Mouse (Mus musculus) neural tube, embryonic 13.5 days (tissue): ENCODE results near the gene Cx3cr1. TPM values are rescaled to one million over a fixed set of nuclear protein-coding genes. Genes with fewer than 3 reads are reported as not detected.

Experiments used
- ATAC-seq: fragments of 200-750 bp; cut with Nextera tagmentation; 2 replicates; pipeline ENCODE4 v1.8.0; 2017; ENCODE audit warnings: low read depth, mild to moderate bottlenecking, moderate TSS enrichment, moderate library complexity
- H3K27ac ChIP-seq: fragments of 300-500 bp; sonication (generic); replicated peaks from 2 replicates; pipeline ENCODE4 v1.5.1; 2015; ENCODE audit warnings: moderate library complexity, mild to moderate bottlenecking, inconsistent platforms
- H3K27me3 ChIP-seq: fragments of 300-500 bp; sonication (generic); 2 replicates; pipeline ENCODE4 v1.6.1; 2015; ENCODE audit warnings: mild to moderate bottlenecking, inconsistent platforms
- H3K36me3 ChIP-seq: fragments of 300-500 bp; sonication (generic); 2 replicates; pipeline ENCODE4 v1.6.1; 2015; ENCODE audit warnings: mild to moderate bottlenecking, inconsistent platforms
- H3K4me1 ChIP-seq: fragments of 300-500 bp; sonication (generic); replicated peaks from 2 replicates; pipeline ENCODE4 v1.6.1; 2015; ENCODE audit warnings: inconsistent platforms
- H3K4me2 ChIP-seq: fragments of 300-500 bp; sonication (generic); 2 replicates; pipeline ENCODE4 v1.6.1; 2015; ENCODE audit warnings: inconsistent platforms, mild to moderate bottlenecking, moderate library complexity
- H3K4me3 ChIP-seq: fragments of 300-500 bp; sonication (generic); 2 replicates; pipeline ENCODE4 v1.5.1; 2015; ENCODE audit warnings: mild to moderate bottlenecking, inconsistent platforms
- H3K9ac ChIP-seq: fragments of 300-500 bp; sonication (generic); 2 replicates; pipeline ENCODE4 v1.6.1; 2015; ENCODE audit warnings: moderate library complexity, mild to moderate bottlenecking, inconsistent platforms
- H3K9me3 ChIP-seq: fragments of 300-500 bp; sonication (generic); 2 replicates; pipeline ENCODE4 v1.6.1; 2016; ENCODE audit warnings: inconsistent platforms
- WGBS: fragments of 180-500 bp; shearing (Covaris S2); methylation state at CpG from one replicate; pipeline ENCODE4 v1.1.7; 2015; 5-methylcytosine and 5-hydroxymethylcytosine counted together
- polyA plus RNA-seq: library from polyadenylated mRNA; unstranded; fragments of >200 nt; fragmentation: Nextera tagmentation; extraction: Ambion mirVana; gene quantifications from 2 replicates; pipeline ENCODE4 v1.2.1, GENCODE M21; 2015

The Cx3cr1 gene
- polyA plus RNA-seq, 1 experiment from 2014 or later = 11.9 TPM

GRCm38 (mm10) chr9:119965186-119965585, 104.5 kb downstream of the Cx3cr1 start:
- Histone ChIP-seq H3K4me3 (no peak overlapping the region), H3K9me3 (no peaks in the 10 kb centered on the region), H3K36me3 (no peaks in the 10 kb centered on the region), H3K27ac (no peak overlapping the region), H3K27me3 (no peaks in the 10 kb centered on the region), H3K9ac (no peak overlapping the region), H3K4me2 (no peak overlapping the region), H3K4me1 (peaks cover 9% of the 10 kb centered on the region)
- 64% methylated on average over 3 of the region's 3 CpGs for WGBS
- ATAC-seq = no peak

DNA sequence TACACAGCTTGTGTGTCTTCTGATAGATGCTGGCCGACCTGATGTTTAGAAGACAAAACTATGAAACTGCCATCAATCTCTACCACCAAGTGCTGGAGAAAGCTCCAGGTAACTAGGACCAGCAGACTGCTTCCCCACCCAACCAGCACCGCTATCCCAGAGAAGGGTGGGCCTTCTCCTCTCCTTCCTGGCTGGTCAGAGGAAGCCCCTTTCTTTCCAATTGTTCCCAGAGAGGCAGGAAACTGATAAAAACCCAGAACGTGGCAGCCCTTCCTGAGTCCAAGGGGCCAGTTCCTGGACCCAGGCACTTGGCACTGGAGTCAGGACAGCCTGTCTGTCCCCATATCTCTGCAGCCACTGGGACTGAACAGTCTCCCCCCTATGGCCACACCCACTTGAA, 105.5 kb downstream of the Cx3cr1 start:
- no peak overlapping the region for H3K4me3 ChIP-seq
- H3K9ac ChIP-seq = no peak overlapping the region
- no peaks in the 10 kb centered on the region for H3K9me3 ChIP-seq
- WGBS = 81% methylated on average over 3 of the region's 3 CpGs
- H3K4me1 ChIP-seq = peaks cover 7% of the 10 kb centered on the region
- H3K27ac ChIP-seq = no peak overlapping the region
- H3K27me3 ChIP-seq = no peaks in the 10 kb centered on the region
- no peak for ATAC-seq
- no peaks in the 10 kb centered on the region for H3K36me3 ChIP-seq
- no peak overlapping the region for H3K4me2 ChIP-seq

GRCm38 (mm10) chr9:119962987-119963667, 106.6 kb downstream of the Cx3cr1 start:
- H3K36me3 ChIP-seq = no peaks in the 10 kb centered on the region
- no peak overlapping the region for H3K4me3 ChIP-seq
- H3K9me3 ChIP-seq = no peaks in the 10 kb centered on the region
- ATAC-seq = peak; percentile 61; the same call in 1 of the 2 replicates
- H3K4me1 ChIP-seq = peaks cover 7% of the 10 kb centered on the region
- WGBS = 12% methylated on average over 21 of the region's 21 CpGs
- no peaks in the 10 kb centered on the region for H3K27me3 ChIP-seq
- H3K27ac ChIP-seq = no peak overlapping the region
- H3K9ac ChIP-seq = no peak overlapping the region
- H3K4me2 ChIP-seq = peak overlapping the region; percentile 35

- Histone ChIP-seq H3K27ac (no peak overlapping the region), H3K4me2 (no peak overlapping the region), H3K4me1 (peaks cover 7% of the 10 kb centered on the region), H3K9ac (no peak overlapping the region), H3K9me3 (no peaks in the 10 kb centered on the region), H3K27me3 (no peaks in the 10 kb centered on the region), H3K4me3 (no peak overlapping the region), H3K36me3 (no peaks in the 10 kb centered on the region)
- ATAC-seq = no peak
- 74% methylated on average over 4 of the region's 4 CpGs for WGBS
Measured at GRCm38 (mm10) chr9:119962216-119962615, 107.5 kb downstream of the Cx3cr1 start.

DNA sequence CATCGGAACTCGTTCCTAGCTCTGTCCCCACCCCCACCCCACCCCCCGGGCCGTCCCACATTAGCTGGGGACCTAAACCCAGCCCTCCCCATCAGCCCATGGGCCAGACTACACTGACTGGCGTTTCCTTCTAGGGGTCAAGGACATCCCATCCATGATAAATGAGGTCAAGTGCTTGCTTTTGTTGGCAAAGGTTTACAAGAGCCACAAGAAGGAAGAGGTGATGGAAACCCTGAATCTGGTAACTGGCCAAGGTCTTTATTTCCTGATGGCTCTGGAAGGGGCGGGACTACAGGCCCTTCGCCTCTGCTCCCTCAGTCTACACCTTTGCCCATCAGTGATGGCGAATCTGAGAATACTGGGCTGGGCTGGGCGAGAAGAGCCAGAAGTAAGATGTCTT, 110.8 kb downstream of the Cx3cr1 start:
- no peaks in the 10 kb centered on the region for H3K36me3 ChIP-seq
- ATAC-seq = no peak
- no peak overlapping the region for H3K9ac ChIP-seq

DNA sequence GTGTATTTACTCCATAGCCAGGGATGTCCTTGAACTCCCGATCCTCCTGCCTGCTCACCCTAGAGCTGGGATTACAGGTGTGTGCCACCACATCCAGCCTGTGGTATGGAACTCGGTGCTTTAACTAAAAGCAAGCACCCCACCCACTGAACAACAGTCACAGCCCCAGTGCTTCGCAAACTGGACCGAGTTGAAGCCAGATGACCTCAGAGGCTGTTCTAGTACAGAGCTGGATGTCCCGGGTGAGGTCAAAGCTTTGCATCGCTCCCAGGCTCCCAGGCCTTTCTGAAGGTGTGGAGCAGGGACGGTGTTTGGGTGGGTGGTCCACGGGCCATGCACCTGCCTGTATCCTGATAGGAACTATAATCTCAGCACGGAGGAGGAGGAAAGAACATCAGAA, 118.3 kb downstream of the Cx3cr1 start:
- WGBS = 89% methylated on average over 9 of the region's 9 CpGs
- H3K27ac ChIP-seq = no peak overlapping the region
- H3K4me2 ChIP-seq = no peak overlapping the region
- H3K9me3 ChIP-seq = no peaks in the 10 kb centered on the region
- no peaks in the 10 kb centered on the region for H3K4me1 ChIP-seq
- H3K36me3 ChIP-seq = no peaks in the 10 kb centered on the region
- ATAC-seq = no peak
- no peak overlapping the region for H3K9ac ChIP-seq
- no peak overlapping the region for H3K4me3 ChIP-seq
- H3K27me3 ChIP-seq = no peaks in the 10 kb centered on the region

More for the DNA sequence above, 110.8 kb downstream of the Cx3cr1 start:
- peaks cover 7% of the 10 kb centered on the region for H3K4me1 ChIP-seq
- no peaks in the 10 kb centered on the region for H3K9me3 ChIP-seq
- no peaks in the 10 kb centered on the region for H3K27me3 ChIP-seq
- H3K4me3 ChIP-seq = no peak overlapping the region
- H3K27ac ChIP-seq = no peak overlapping the region
- no peak overlapping the region for H3K4me2 ChIP-seq
- 85% methylated on average over 9 of the region's 9 CpGs for WGBS

DNA sequence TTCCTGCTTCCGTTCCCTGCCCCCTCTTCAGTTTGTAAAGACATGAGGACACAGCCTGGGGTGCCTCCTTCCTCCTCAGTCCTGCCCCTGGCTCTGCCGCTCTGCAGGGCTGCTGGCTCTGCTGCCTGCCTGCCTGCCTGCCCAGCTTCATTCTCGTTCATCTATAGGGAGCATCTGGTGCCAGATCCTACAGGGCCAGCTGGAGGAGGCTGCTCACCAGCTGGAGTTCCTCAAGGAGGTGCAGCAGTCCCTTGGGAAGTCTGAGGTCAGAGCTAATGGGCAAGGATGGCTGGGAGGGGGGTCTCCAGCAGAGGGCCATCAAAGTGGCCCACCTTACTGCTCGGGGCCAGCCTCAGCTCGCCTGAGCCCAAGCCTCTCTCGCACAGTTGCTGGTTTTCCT, 119.2 kb downstream of the Cx3cr1 start:
- Histone ChIP-seq H3K9ac (peak overlapping the region; percentile 6; the same call in 1 of the 2 replicates), H3K4me3 (no peak overlapping the region), H3K9me3 (no peaks in the 10 kb centered on the region), H3K36me3 (no peaks in the 10 kb centered on the region), H3K27me3 (no peaks in the 10 kb centered on the region), H3K4me2 (no peak overlapping the region), H3K27ac (no peak overlapping the region), H3K4me1 (no peaks in the 10 kb centered on the region)
- ATAC-seq = no peak; the same call in 1 of the 2 replicates
- WGBS = 53% methylated on average over 6 of the region's 6 CpGs

- Histone ChIP-seq H3K27me3 (no peaks in the 10 kb centered on the region), H3K9ac (no peak overlapping the region), H3K4me3 (no peak overlapping the region), H3K4me2 (no peak overlapping the region), H3K4me1 (no peaks in the 10 kb centered on the region), H3K27ac (no peak overlapping the region), H3K9me3 (no peaks in the 10 kb centered on the region), H3K36me3 (no peaks in the 10 kb centered on the region)
- no peak for ATAC-seq
- 59% methylated on average over 3 of the region's 3 CpGs for WGBS
Measured at GRCm38 (mm10) chr9:119948804-119949203, 120.9 kb downstream of the Cx3cr1 start.

DNA sequence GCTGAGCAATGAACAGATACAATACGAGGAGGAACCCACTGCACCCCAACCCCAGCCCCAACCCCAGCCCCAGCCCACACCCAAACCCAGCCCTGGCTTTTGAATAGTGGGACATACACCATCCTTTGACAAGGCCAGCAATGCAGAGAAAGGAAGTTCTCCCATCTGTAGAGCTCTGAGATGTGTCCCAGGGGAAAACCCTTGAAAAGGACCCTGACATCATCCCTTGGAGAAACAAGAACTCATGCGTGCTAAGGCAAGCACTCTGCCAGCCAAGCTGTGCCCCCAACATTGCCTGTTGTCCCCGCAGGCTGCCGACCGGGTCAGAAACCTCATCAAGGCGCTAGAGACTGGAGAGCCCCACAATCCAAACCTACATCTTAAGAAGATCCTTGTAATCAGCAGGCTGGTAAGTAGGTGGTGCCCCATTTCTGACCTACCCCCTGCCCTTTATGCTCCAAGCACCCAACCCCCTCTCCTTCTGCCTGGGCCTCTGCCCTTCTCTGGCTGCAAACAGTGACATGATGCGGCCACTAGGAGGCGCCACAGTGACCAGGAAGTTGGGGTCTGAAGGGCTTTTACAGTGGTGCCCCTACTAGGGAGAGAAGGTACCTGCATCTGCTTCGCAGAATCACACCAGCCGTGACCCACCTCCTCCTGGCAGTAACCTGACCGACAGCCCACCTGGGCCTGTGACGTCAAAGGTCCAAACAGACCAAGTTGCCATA, 124.3 kb downstream of the Cx3cr1 start:
- Histone ChIP-seq H3K9ac (no peak overlapping the region), H3K4me1 (no peaks in the 10 kb centered on the region), H3K36me3 (no peaks in the 10 kb centered on the region), H3K4me2 (no peak overlapping the region), H3K27me3 (no peaks in the 10 kb centered on the region), H3K27ac (no peak overlapping the region), H3K9me3 (no peaks in the 10 kb centered on the region), H3K4me3 (no peak overlapping the region)
- ATAC-seq = no peak
- WGBS = 72% methylated on average over 12 of the region's 12 CpGs

DNA sequence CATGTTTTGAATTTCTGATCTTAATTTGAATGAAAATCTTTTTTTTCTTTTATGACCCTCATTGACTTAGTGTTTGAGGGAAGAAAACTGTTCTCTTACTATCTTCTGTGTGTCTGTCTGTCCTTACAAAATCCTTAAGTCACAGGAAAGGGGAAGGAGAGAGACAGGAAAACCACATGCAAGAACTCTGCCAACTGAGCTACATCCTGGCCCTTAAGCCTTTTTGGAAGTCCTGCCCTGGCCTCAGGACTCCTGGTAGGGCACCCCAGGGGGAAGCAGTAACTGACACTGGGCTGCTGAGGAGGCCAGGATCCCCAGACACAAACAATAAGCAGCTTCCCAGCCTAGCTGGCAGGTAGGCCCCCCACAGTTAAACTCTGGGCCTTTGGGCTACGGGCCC, 126.4 kb downstream of the Cx3cr1 start:
- 73% methylated on average over 1 of the region's 1 CpGs for WGBS
- Histone ChIP-seq H3K27ac (no peak overlapping the region), H3K4me1 (no peaks in the 10 kb centered on the region), H3K4me3 (no peak overlapping the region), H3K9ac (no peak overlapping the region), H3K4me2 (no peak overlapping the region), H3K9me3 (no peaks in the 10 kb centered on the region), H3K36me3 (no peaks in the 10 kb centered on the region), H3K27me3 (no peaks in the 10 kb centered on the region)
- no peak for ATAC-seq

- Histone ChIP-seq H3K27ac (no peak overlapping the region), H3K4me2 (no peak overlapping the region), H3K4me3 (no peak overlapping the region), H3K9ac (no peak overlapping the region), H3K36me3 (no peaks in the 10 kb centered on the region), H3K27me3 (no peaks in the 10 kb centered on the region), H3K9me3 (no peaks in the 10 kb centered on the region), H3K4me1 (peaks cover 6% of the 10 kb centered on the region)
- no peak for ATAC-seq
- WGBS = 90% methylated on average over 14 of the region's 14 CpGs
Measured at GRCm38 (mm10) chr9:119941861-119942260, 127.8 kb downstream of the Cx3cr1 start.

GRCm38 (mm10) chr9:119941407-119941806, 128.3 kb downstream of the Cx3cr1 start:
- H3K9me3 ChIP-seq = no peaks in the 10 kb centered on the region
- no peak overlapping the region for H3K4me3 ChIP-seq
- H3K27ac ChIP-seq = no peak overlapping the region
- no peak overlapping the region for H3K4me2 ChIP-seq
- 87% methylated on average over 5 of the region's 5 CpGs for WGBS
- no peaks in the 10 kb centered on the region for H3K27me3 ChIP-seq
- no peak for ATAC-seq
- H3K36me3 ChIP-seq = no peaks in the 10 kb centered on the region
- H3K4me1 ChIP-seq = peaks cover 11% of the 10 kb centered on the region
- no peak overlapping the region for H3K9ac ChIP-seq
